Comparison of ENCODE assay signal across 1 mouse cellular context in the genomic region with DNA sequence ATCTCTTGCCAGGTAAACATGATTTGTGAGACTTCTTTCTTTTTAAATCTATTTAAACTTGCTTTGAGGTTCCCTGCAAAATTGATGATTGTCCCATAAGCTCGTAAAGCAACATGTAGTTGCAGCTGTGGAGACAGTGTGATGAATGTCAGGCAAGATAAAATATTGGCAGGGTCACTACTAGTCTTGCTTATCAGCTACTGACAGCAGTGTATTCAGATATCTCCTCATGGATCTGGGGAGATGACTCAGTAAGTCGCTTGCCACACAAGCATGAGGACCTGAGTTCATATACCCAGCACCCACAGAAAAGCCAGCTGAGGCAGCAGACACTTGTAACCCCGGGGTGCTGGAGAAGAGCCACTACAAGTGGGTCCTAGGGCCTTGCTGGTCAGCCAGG.
TF ChIP-seq lines count a peak whose summit lies in the region.

No protein-coding gene starts in this region.

TF ChIP-seq in MEL, 35 proteins besides CTCF, POLR2A, EP300 and RAD21:
- TF ChIP-seq ZNF384 (IDR thresholded peaks at IDR 0.05; ENCODE audit: low read depth, low read length) = no peak
- TF ChIP-seq TBP (IDR thresholded peaks at IDR 0.05; ENCODE audit: low read depth, low read length) = no peak
- no peak for TF ChIP-seq POLR2AphosphoS2 (IDR thresholded peaks at IDR 0.05; ENCODE audit: low read length)
- no peak for TF ChIP-seq ELF1 (IDR thresholded peaks at IDR 0.05; ENCODE audit: low read depth, low read length)
- TF ChIP-seq BHLHE40 (IDR thresholded peaks at IDR 0.05; ENCODE audit: borderline replicate concordance, low read depth, low read length) = peak; percentile 41; the same call in 1 of the 2 replicates
- no peak for TF ChIP-seq CHD2 (IDR thresholded peaks at IDR 0.05; ENCODE audit: low read length)
- TF ChIP-seq USF1 (IDR thresholded peaks at IDR 0.05; ENCODE audit: low read depth, low read length) = no peak
- no peak for TF ChIP-seq KAT2A (conservative IDR thresholded peaks at IDR 0.05; ENCODE audit: low read depth, low read length)
- no peak for TF ChIP-seq UBTF (IDR thresholded peaks at IDR 0.05; ENCODE audit: borderline replicate concordance, insufficient read depth, low read depth, low read length)
- peak; percentile 93 for TF ChIP-seq GATA1 (IDR thresholded peaks at IDR 0.05; ENCODE audit: low read depth, low read length)
- TF ChIP-seq ZC3H11A (IDR thresholded peaks at IDR 0.05; ENCODE audit: low read depth, low read length) = no peak
- no peak for TF ChIP-seq E2F4 (IDR thresholded peaks at IDR 0.05; ENCODE audit: borderline replicate concordance, low read depth, low read length)
- TF ChIP-seq ETS1 (IDR thresholded peaks at IDR 0.05; ENCODE audit: low read depth, low read length) = peak; percentile 97
- peak; percentile 32; the same call in 1 of the 2 replicates for TF ChIP-seq JUND (IDR thresholded peaks at IDR 0.05; ENCODE audit: low read depth, low read length)
- TF ChIP-seq POLR2AphosphoS5 (IDR thresholded peaks at IDR 0.05; ENCODE audit: borderline replicate concordance, low read depth, low read length) = no peak
- TF ChIP-seq MYC (IDR thresholded peaks at IDR 0.05; ENCODE audit: low read depth, low read length) = peak; percentile 32; the same call in 1 of the 2 replicates
- peak; percentile 38; the same call in 1 of the 2 replicates for TF ChIP-seq HCFC1 (IDR thresholded peaks at IDR 0.05; ENCODE audit: low read depth, low read length)
- TF ChIP-seq TAL1 (IDR thresholded peaks at IDR 0.05; ENCODE audit: low read length) = peak; percentile 78
- peak; percentile 67; the same call in 1 of the 2 replicates for TF ChIP-seq RCOR1 (IDR thresholded peaks at IDR 0.05; ENCODE audit: low read depth, low read length)
- no peak for TF ChIP-seq MYB (IDR thresholded peaks at IDR 0.05; ENCODE audit: low read depth, low read length)
- no peak for TF ChIP-seq NELFE (IDR thresholded peaks at IDR 0.05; ENCODE audit: low read depth, low read length)
- no peak for TF ChIP-seq SMC3 (IDR thresholded peaks at IDR 0.05; ENCODE audit: low read depth, low read length)
- peak; percentile 52; the same call in 1 of the 2 replicates for TF ChIP-seq MAX (IDR thresholded peaks at IDR 0.05; ENCODE audit: low read length)
- no peak for TF ChIP-seq CHD1 (IDR thresholded peaks at IDR 0.05; ENCODE audit: low read depth, low read length)
- no peak for TF ChIP-seq MAZ (IDR thresholded peaks at IDR 0.05; ENCODE audit: low read depth, low read length)
- TF ChIP-seq MAFK (IDR thresholded peaks at IDR 0.05; ENCODE audit: borderline replicate concordance, low read depth, low read length) = no peak
- TF ChIP-seq ZKSCAN1 (IDR thresholded peaks at IDR 0.05; ENCODE audit: low read depth, low read length) = no peak
- TF ChIP-seq NRF1 (IDR thresholded peaks at IDR 0.05; ENCODE audit: insufficient read depth, low read depth, low read length, poor library complexity, severe bottlenecking) = no peak
- no peak for TF ChIP-seq ZMIZ1 (IDR thresholded peaks at IDR 0.05; ENCODE audit: low read depth, low read length)
- TF ChIP-seq GABPA (IDR thresholded peaks at IDR 0.05; ENCODE audit: low read depth, low read length) = no peak
- peak; percentile 72 for TF ChIP-seq SIN3A (IDR thresholded peaks at IDR 0.05; ENCODE audit: low read length)
- TF ChIP-seq TCF12 (IDR thresholded peaks at IDR 0.05; ENCODE audit: low read depth, low read length) = peak; percentile 97
- TF ChIP-seq MEF2A (IDR thresholded peaks at IDR 0.05; ENCODE audit: extremely low read depth, insufficient replicate concordance, low read depth, low read length, poor library complexity, severe bottlenecking) = no peak
- TF ChIP-seq USF2 (IDR thresholded peaks at IDR 0.05; ENCODE audit: borderline replicate concordance in 1 of 2, insufficient read depth in 1 of 2, low read depth in 1 of 2, low read length in 2 of 2) = no peak
- TF ChIP-seq MXI1 (IDR thresholded peaks at IDR 0.05; ENCODE audit: low read depth, low read length) = no peak
